Mouse (Mus musculus) testis, adult 2 months (tissue): Measurements from ENCODE around the gene Ctnnd2.

Source experiments
- CTCF ChIP-seq: fragments of 200-500 bp; IDR thresholded peaks from 2 replicates; pipeline ENCODE4 v1.5.1; 2012; ENCODE audit warnings: low read depth, mild to moderate bottlenecking, inconsistent platforms, low read length, moderate library complexity; ENCODE audit not compliant: control insufficient read depth, insufficient read depth, insufficient replicate concordance
- POLR2A ChIP-seq: fragments of 200-500 bp; IDR thresholded peaks from 2 replicates; pipeline ENCODE4 v1.6.1; 2012; ENCODE audit warnings: low read depth, mild to moderate bottlenecking, inconsistent platforms, low read length, moderate library complexity; ENCODE audit not compliant: control insufficient read depth

- TF ChIP-seq POLR2A (no peak), CTCF (no peak)
Measured at GRCm38 (mm10) chr15:30634522-30634921, 462.1 kb downstream of the Ctnnd2 start.
